Mouse (Mus musculus): ENCODE measurements around the gene Zkscan14. TPM values are rescaled to one million over a fixed set of nuclear protein-coding genes. Genes with fewer than 3 reads are reported as not detected.
A peak's percentile ranks its signal among the peaks of the same experiment; 100 is the strongest.

Zkscan14 gene
- total RNA-seq, 1 experiment: 5.5 TPM

- Histone ChIP-seq H3K4me3 (ENCODE audit: insufficient read depth in 1 of 2, low read depth in 1 of 2, low read length in 2 of 2, poor library complexity in 1 of 2, severe bottlenecking in 1 of 2) (no peak overlapping the region), H3K27ac (ENCODE audit: insufficient read depth, low read depth, low read length, poor library complexity, severe bottlenecking) (no peak overlapping the region), H3K9me3 (ENCODE audit: control insufficient read depth, insufficient read depth, low read depth, low read length) (no peaks in the 10 kb centered on the region), H3K9ac (ENCODE audit: insufficient read depth, low read depth, low read length, poor library complexity, severe bottlenecking) (no peak overlapping the region), H3K4me1 (ENCODE audit: control insufficient read depth in 2 of 2, insufficient read depth in 2 of 2, low read length in 2 of 2, poor library complexity in 1 of 2) (peaks cover 0 to 5% of the 10 kb centered on the region in 2 experiments; a peak in 1 of 4 replicates), H3K36me3 (ENCODE audit: control insufficient read depth, insufficient read depth, low read length, poor library complexity, severe bottlenecking) (no peaks in the 10 kb centered on the region; the same call in 1 of the 2 replicates)
- in situ Hi-C loops (cut with MboI; ENCODE audit: low sequenced_read_pairs in 2 of 2, unreplicated experiment in 2 of 2): no loop called here
- TF ChIP-seq HCFC1 (IDR thresholded peaks at IDR 0.05; ENCODE audit: borderline replicate concordance, insufficient read depth, low read length): no peak
- TF ChIP-seq MAFK (IDR thresholded peaks at IDR 0.05; ENCODE audit: insufficient read depth, low read depth, low read length): no peak
- no peak for TF ChIP-seq ZNF384 (IDR thresholded peaks at IDR 0.05; ENCODE audit: low read depth, low read length)
- TF ChIP-seq CHD2 (IDR thresholded peaks at IDR 0.05; ENCODE audit: low read depth, low read length): no peak
- TF ChIP-seq ZC3H11A (IDR thresholded peaks at IDR 0.05; ENCODE audit: borderline replicate concordance, low read depth, low read length): no peak
- DNase-seq (ENCODE audit: low read depth, low spot score): no peak
Measured at GRCm38 (mm10) chr5:145207385-145207784, 5.7 kb upstream of the Zkscan14 start.

GRCm38 (mm10) chr5:145205041-145205440, 3.4 kb upstream of the Zkscan14 start:
- Histone ChIP-seq H3K36me3 (ENCODE audit: control insufficient read depth, insufficient read depth, low read length, poor library complexity, severe bottlenecking) (no peaks in the 10 kb centered on the region; the same call in 1 of the 2 replicates), H3K4me1 (ENCODE audit: control insufficient read depth in 2 of 2, insufficient read depth in 2 of 2, low read length in 2 of 2, poor library complexity in 1 of 2) (peaks cover 0 to 5% of the 10 kb centered on the region in 2 experiments; a peak in 1 of 4 replicates), H3K4me3 (ENCODE audit: insufficient read depth in 1 of 2, low read depth in 1 of 2, low read length in 2 of 2, poor library complexity in 1 of 2, severe bottlenecking in 1 of 2) (peak overlapping the region; percentile 57 to 100), H3K9ac (ENCODE audit: insufficient read depth, low read depth, low read length, poor library complexity, severe bottlenecking) (peak overlapping the region; percentile 68), H3K9me3 (ENCODE audit: control insufficient read depth, insufficient read depth, low read depth, low read length) (no peaks in the 10 kb centered on the region), H3K27ac (ENCODE audit: insufficient read depth, low read depth, low read length, poor library complexity, severe bottlenecking) (no peak overlapping the region)
- TF ChIP-seq MAFK (IDR thresholded peaks at IDR 0.05; ENCODE audit: insufficient read depth, low read depth, low read length) (no peak), ZC3H11A (IDR thresholded peaks at IDR 0.05; ENCODE audit: borderline replicate concordance, low read depth, low read length) (no peak), HCFC1 (IDR thresholded peaks at IDR 0.05; ENCODE audit: borderline replicate concordance, insufficient read depth, low read length) (no peak), ZNF384 (IDR thresholded peaks at IDR 0.05; ENCODE audit: low read depth, low read length) (no peak), CHD2 (IDR thresholded peaks at IDR 0.05; ENCODE audit: low read depth, low read length) (no peak)
- no peak for DNase-seq (ENCODE audit: low read depth, low spot score)
- in situ Hi-C loops (cut with MboI; ENCODE audit: low sequenced_read_pairs in 2 of 2, unreplicated experiment in 2 of 2): no loop called here

DNA sequence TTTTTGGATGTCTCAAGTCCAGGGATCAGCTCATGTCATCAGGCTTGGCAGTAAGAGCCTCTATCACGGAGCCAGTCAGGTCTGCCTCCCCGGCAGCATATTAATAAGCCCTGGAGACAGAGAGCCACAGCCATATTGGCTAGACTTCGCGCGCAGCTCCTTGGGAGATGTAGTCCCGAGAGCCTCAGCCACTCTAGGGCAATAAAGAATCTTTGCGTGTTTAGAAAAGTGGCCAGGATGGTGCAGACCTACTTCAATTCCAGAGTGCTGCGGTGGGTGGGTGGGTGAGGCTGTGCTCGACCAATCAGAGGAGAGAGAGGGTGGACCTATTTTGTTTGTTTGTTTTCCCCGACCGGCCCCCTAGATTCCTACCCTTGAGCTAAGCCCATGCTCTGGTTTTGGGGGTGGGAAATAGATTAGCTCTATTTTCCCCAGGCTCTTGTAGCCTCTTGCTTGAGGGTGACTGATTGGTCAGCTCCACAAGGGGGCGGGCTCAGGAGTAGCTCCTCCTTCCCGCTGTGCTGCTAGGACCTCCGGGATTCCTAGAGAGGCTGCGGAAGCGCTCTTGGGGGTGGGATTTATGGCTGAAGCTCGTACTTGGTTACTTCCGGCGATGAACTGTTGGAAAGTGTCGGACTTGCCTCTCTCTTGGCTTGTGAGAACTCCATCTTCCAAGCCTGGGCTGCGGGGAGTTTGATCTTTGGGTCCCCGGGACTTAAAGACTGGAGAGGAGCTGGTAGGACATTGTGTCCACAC, 2.4 kb upstream of the Zkscan14 start, which contains the start of gene Zkscan5:
TSS of gene Zkscan5 (plus strand) at position 627 of the 756 bp plus-strand sequence.
- no peaks in the 10 kb centered on the region; the same call in 1 of the 2 replicates for H3K36me3 ChIP-seq (ENCODE audit: control insufficient read depth, insufficient read depth, low read length, poor library complexity, severe bottlenecking)
- peaks cover 0 to 5% of the 10 kb centered on the region in 2 experiments; a peak in 1 of 4 replicates for H3K4me1 ChIP-seq (ENCODE audit: control insufficient read depth in 2 of 2, insufficient read depth in 2 of 2, low read length in 2 of 2, poor library complexity in 1 of 2)
- DNase-seq (ENCODE audit: low read depth, low spot score): peak; percentile 97
- H3K9ac ChIP-seq (ENCODE audit: insufficient read depth, low read depth, low read length, poor library complexity, severe bottlenecking): peak within 1 kb of the TSS; percentile 91
- in situ Hi-C loops (cut with MboI; ENCODE audit: low sequenced_read_pairs in 2 of 2, unreplicated experiment in 2 of 2): no loop called here
- H3K4me3 ChIP-seq (ENCODE audit: insufficient read depth in 1 of 2, low read depth in 1 of 2, low read length in 2 of 2, poor library complexity in 1 of 2, severe bottlenecking in 1 of 2): peak within 1 kb of the TSS; percentile 92 to 100
- no peaks in the 10 kb centered on the region for H3K9me3 ChIP-seq (ENCODE audit: control insufficient read depth, insufficient read depth, low read depth, low read length)
- peak within 1 kb of the TSS; percentile 15 for H3K27ac ChIP-seq (ENCODE audit: insufficient read depth, low read depth, low read length, poor library complexity, severe bottlenecking)
- TF ChIP-seq MAFK (IDR thresholded peaks at IDR 0.05; ENCODE audit: insufficient read depth, low read depth, low read length) (no peak), ZC3H11A (IDR thresholded peaks at IDR 0.05; ENCODE audit: borderline replicate concordance, low read depth, low read length) (no peak), ZNF384 (IDR thresholded peaks at IDR 0.05; ENCODE audit: low read depth, low read length) (no peak), HCFC1 (IDR thresholded peaks at IDR 0.05; ENCODE audit: borderline replicate concordance, insufficient read depth, low read length) (peak; percentile 86), CHD2 (IDR thresholded peaks at IDR 0.05; ENCODE audit: low read depth, low read length) (no peak)

GRCm38 (mm10) chr5:145202446-145202845, 778 bp upstream of the Zkscan14 start:
- no peak for DNase-seq (ENCODE audit: low read depth, low spot score)
- in situ Hi-C loops (cut with MboI; ENCODE audit: low sequenced_read_pairs in 2 of 2, unreplicated experiment in 2 of 2): no loop called here
- H3K9ac ChIP-seq (ENCODE audit: insufficient read depth, low read depth, low read length, poor library complexity, severe bottlenecking): no peak overlapping the region
- H3K27ac ChIP-seq (ENCODE audit: insufficient read depth, low read depth, low read length, poor library complexity, severe bottlenecking): no peak overlapping the region
- H3K9me3 ChIP-seq (ENCODE audit: control insufficient read depth, insufficient read depth, low read depth, low read length): no peaks in the 10 kb centered on the region
- no peak overlapping the region for H3K4me3 ChIP-seq (ENCODE audit: insufficient read depth in 1 of 2, low read depth in 1 of 2, low read length in 2 of 2, poor library complexity in 1 of 2, severe bottlenecking in 1 of 2)
- H3K36me3 ChIP-seq (ENCODE audit: control insufficient read depth, insufficient read depth, low read length, poor library complexity, severe bottlenecking): no peaks in the 10 kb centered on the region; the same call in 1 of the 2 replicates
- TF ChIP-seq MAFK (IDR thresholded peaks at IDR 0.05; ENCODE audit: insufficient read depth, low read depth, low read length) (no peak), ZC3H11A (IDR thresholded peaks at IDR 0.05; ENCODE audit: borderline replicate concordance, low read depth, low read length) (no peak), HCFC1 (IDR thresholded peaks at IDR 0.05; ENCODE audit: borderline replicate concordance, insufficient read depth, low read length) (no peak), ZNF384 (IDR thresholded peaks at IDR 0.05; ENCODE audit: low read depth, low read length) (no peak), CHD2 (IDR thresholded peaks at IDR 0.05; ENCODE audit: low read depth, low read length) (no peak)
- 0 out of 4 replicates have a peak, but pooled peaks cover 0 to under 1% of the 10 kb centered on the region in 2 experiments for H3K4me1 ChIP-seq (ENCODE audit: control insufficient read depth in 2 of 2, insufficient read depth in 2 of 2, low read length in 2 of 2, poor library complexity in 1 of 2)

Measured in ES-E14 (cell line).